Mouse (Mus musculus) neural tube, embryonic 12.5 days (tissue): Measurements from ENCODE around the gene Prr5l. TPM values are rescaled to one million over a fixed set of nuclear protein-coding genes. Genes with fewer than 3 reads are reported as not detected.

Experiments
- ATAC-seq: fragments of 200-750 bp; cut with Nextera tagmentation; 2 replicates; pipeline ENCODE4 v1.8.0; 2017; ENCODE audit warnings: low read depth, mild to moderate bottlenecking, moderate TSS enrichment, moderate library complexity; ENCODE audit not compliant: low FRiP score
- H3K27ac ChIP-seq: fragments of 300-500 bp; sonication (generic); 2 replicates; pipeline ENCODE4 v1.5.1; 2016
- H3K27me3 ChIP-seq: fragments of 300-500 bp; sonication (generic); replicated peaks from 2 replicates; pipeline ENCODE4 v1.6.1; 2016; ENCODE audit warnings: mild to moderate bottlenecking
- H3K36me3 ChIP-seq: fragments of 300-500 bp; sonication (generic); 2 replicates; pipeline ENCODE4 v1.6.1; 2016; ENCODE audit warnings: mild to moderate bottlenecking
- H3K4me1 ChIP-seq: fragments of 300-500 bp; sonication (generic); 2 replicates; pipeline ENCODE4 v1.6.1; 2016
- H3K4me2 ChIP-seq: fragments of 300-500 bp; sonication (generic); replicated peaks from 2 replicates; pipeline ENCODE4 v1.6.1; 2016; ENCODE audit warnings: mild to moderate bottlenecking
- H3K4me3 ChIP-seq: fragments of 300-500 bp; sonication (generic); 2 replicates; pipeline ENCODE4 v1.5.1; 2016
- H3K9ac ChIP-seq: fragments of 300-500 bp; sonication (generic); 2 replicates; pipeline ENCODE4 v1.6.1; 2016; ENCODE audit warnings: mild to moderate bottlenecking
- H3K9me3 ChIP-seq: fragments of 300-500 bp; sonication (generic); 2 replicates; pipeline ENCODE4 v1.6.1; 2016; ENCODE audit warnings: mild to moderate bottlenecking
- WGBS: fragments of 180-500 bp; shearing (Covaris S2); methylation state at CpG from one replicate; pipeline ENCODE4 v1.1.7; 2016; 5-methylcytosine and 5-hydroxymethylcytosine counted together
- polyA plus RNA-seq: library from polyadenylated mRNA; unstranded; fragments of >200 nt; fragmentation: Nextera tagmentation; extraction: Ambion mirVana; gene quantifications from 2 replicates; pipeline ENCODE4 v1.2.1, GENCODE M21; 2016

Gene Prr5l
- polyA plus RNA-seq, 1 experiment from 2014 or later = 9.4 TPM

GRCm38 (mm10) chr2:101827626-101828025, 55.2 kb downstream of the Prr5l start:
- WGBS = 46% methylated on average over 5 of the region's 5 CpGs
- Histone ChIP-seq H3K9ac (no peak overlapping the region), H3K9me3 (no peaks in the 10 kb centered on the region), H3K27me3 (no peaks in the 10 kb centered on the region), H3K4me3 (no peak overlapping the region), H3K4me2 (no peak overlapping the region), H3K36me3 (no peaks in the 10 kb centered on the region), H3K4me1 (no peaks in the 10 kb centered on the region), H3K27ac (no peak overlapping the region)
- no peak for ATAC-seq

DNA sequence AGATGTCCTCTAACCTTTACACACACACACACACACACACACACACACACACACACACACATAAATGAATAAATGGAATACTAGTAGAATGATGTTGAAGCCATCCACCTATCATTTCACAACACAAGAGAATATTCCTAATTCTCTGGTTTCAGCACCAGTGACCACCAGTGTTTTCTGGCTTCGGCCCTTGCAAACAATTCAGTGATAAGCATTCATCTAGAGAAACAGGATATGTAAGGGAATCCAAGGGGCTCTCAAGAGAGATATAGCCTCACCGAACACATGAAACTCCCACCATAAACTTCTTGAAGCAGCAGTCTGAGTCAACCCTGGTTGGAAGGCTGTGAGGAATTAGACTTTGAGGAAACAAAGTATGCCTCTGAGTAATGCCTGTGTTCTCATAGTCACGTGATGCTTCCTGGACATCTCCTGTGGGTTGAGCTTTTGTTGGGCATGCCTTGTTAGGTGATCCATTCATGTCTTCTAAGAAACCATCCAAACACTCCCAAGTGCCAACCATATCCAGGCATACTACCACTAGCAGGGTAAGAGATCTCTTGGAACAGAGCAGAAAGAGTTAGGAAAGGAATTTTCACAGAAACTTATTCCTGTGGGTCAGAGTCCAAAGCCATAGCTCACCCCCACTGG, 55.8 kb downstream of the Prr5l start:
- Histone ChIP-seq H3K27me3 (no peaks in the 10 kb centered on the region), H3K4me2 (no peak overlapping the region), H3K36me3 (no peaks in the 10 kb centered on the region), H3K4me3 (no peak overlapping the region), H3K9ac (no peak overlapping the region), H3K27ac (no peak overlapping the region), H3K9me3 (no peaks in the 10 kb centered on the region), H3K4me1 (no peaks in the 10 kb centered on the region)
- WGBS = 83% methylated on average over 3 of the region's 3 CpGs
- no peak for ATAC-seq

DNA sequence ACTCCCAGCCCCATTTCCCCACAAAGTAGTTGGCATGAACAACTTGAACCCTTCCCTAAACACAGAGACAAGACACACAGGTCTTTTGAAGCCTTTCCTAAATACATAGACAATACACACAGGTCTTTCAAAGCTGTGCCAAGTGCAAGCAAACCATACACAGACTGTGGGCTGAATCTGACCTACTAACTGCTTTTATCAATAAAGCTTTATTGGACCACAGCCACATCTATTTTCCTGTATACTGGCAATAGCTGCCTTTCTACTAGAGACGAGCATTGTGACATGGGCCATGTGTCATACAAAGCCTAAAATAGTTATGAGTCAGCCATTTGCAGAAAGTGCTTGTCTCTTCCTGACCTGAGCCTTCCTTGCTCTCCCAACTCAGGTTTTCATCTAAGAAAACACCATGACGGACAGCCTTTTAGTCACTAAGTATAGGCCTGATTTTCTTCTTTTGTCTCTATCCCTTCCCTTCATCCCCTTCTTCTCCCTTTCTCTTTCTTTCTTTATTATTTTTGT, 56.6 kb downstream of the Prr5l start:
- H3K27ac ChIP-seq = no peak overlapping the region
- H3K9me3 ChIP-seq = no peaks in the 10 kb centered on the region
- H3K4me1 ChIP-seq = no peaks in the 10 kb centered on the region
- ATAC-seq = no peak
- no peak overlapping the region for H3K9ac ChIP-seq
- no peaks in the 10 kb centered on the region for H3K27me3 ChIP-seq
- WGBS = 86% methylated on average over 2 of the region's 2 CpGs
- no peak overlapping the region for H3K4me2 ChIP-seq
- H3K4me3 ChIP-seq = no peak overlapping the region
- no peaks in the 10 kb centered on the region for H3K36me3 ChIP-seq

- Histone ChIP-seq H3K36me3 (no peaks in the 10 kb centered on the region), H3K4me2 (no peak overlapping the region), H3K9ac (no peak overlapping the region), H3K4me3 (no peak overlapping the region), H3K27me3 (no peaks in the 10 kb centered on the region), H3K27ac (no peak overlapping the region), H3K9me3 (no peaks in the 10 kb centered on the region), H3K4me1 (no peaks in the 10 kb centered on the region)
- 87% methylated on average over 9 of the region's 9 CpGs for whole genome bisulfite sequencing
- ATAC-seq = no peak
Observed at GRCm38 (mm10) chr2:101825226-101826120, 57.4 kb downstream of the Prr5l start.

DNA sequence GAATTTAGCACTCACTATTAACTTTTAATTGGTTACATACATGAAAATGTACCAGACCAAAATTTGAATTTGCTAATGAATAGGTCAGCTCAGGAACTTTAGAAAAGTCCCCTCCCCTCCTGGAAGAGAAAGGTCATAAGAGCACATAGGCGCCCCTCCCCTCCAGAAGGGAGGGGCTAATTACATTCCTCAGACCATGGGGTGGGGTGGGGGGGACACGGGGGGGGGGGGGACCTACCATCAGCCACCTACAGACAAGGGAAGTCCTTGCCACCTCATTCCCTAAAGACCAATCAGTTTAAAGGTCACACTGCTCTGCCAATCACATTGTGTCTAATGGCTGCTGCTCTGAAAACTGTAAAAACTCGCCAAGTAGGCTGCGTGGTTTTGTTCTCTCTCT, 59.0 kb downstream of the Prr5l start:
- H3K36me3 ChIP-seq = no peaks in the 10 kb centered on the region
- no peaks in the 10 kb centered on the region for H3K27me3 ChIP-seq
- H3K4me3 ChIP-seq = no peak overlapping the region
- H3K27ac ChIP-seq = no peak overlapping the region
- 73% methylated on average over 3 of the region's 4 CpGs for WGBS
- H3K9ac ChIP-seq = no peak overlapping the region
- no peak overlapping the region for H3K4me2 ChIP-seq
- ATAC-seq = no peak
- no peaks in the 10 kb centered on the region for H3K9me3 ChIP-seq
- no peaks in the 10 kb centered on the region for H3K4me1 ChIP-seq

DNA sequence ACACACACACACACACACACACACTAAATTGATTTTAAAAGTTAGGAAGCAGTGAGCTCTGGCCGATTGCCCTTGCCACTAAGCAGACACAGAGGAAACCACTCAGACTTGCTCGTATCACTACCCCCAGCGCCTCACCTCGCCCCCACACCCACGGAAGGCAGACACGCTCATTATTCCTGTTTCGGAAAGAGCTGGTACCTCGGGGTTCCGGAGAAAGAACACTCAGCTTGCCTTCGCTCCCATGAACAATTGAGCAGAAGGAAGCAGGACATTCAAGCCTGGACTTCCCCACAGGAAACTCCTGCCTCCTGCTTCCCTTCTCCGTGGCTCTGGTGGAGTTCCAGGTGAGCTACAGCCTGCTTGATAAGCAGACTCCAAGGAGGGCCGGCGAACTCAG, 60.0 kb downstream of the Prr5l start:
- no peak overlapping the region for H3K27ac ChIP-seq

DNA sequence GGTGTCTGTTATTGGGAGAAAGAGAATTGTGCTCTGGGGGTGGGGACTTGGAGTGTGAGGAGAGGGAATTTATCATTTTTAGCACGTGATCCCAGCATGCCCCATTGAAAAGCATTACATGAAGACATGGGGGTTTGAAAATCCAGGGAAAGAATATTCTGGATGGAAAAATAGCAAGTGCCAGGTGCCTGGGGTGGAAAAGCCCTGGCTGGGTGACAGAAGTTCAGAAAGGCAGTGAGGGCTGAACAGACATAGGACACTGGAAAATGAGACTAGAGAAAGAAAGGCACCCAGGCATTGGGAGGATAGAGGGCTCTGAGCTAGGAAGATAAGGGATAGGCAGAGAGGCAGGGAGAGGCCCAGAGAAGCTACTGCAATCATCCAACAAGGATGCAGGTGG, 62.0 kb downstream of the Prr5l start:
- Histone ChIP-seq H3K9ac (no peak overlapping the region), H3K9me3 (no peaks in the 10 kb centered on the region), H3K4me1 (no peaks in the 10 kb centered on the region), H3K4me3 (no peak overlapping the region), H3K4me2 (no peak overlapping the region), H3K36me3 (no peaks in the 10 kb centered on the region), H3K27ac (no peak overlapping the region), H3K27me3 (no peaks in the 10 kb centered on the region)
- no peak for ATAC-seq
- 58% methylated on average over 1 of the region's 1 CpGs for WGBS

More for the DNA sequence above, 60.0 kb downstream of the Prr5l start:
- Histone ChIP-seq H3K4me3 (no peak overlapping the region), H3K9me3 (no peaks in the 10 kb centered on the region), H3K9ac (no peak overlapping the region), H3K27me3 (no peaks in the 10 kb centered on the region), H3K4me1 (no peaks in the 10 kb centered on the region), H3K36me3 (no peaks in the 10 kb centered on the region), H3K4me2 (no peak overlapping the region)
- WGBS = 82% methylated on average over 13 of the region's 13 CpGs
- no peak for ATAC-seq

DNA sequence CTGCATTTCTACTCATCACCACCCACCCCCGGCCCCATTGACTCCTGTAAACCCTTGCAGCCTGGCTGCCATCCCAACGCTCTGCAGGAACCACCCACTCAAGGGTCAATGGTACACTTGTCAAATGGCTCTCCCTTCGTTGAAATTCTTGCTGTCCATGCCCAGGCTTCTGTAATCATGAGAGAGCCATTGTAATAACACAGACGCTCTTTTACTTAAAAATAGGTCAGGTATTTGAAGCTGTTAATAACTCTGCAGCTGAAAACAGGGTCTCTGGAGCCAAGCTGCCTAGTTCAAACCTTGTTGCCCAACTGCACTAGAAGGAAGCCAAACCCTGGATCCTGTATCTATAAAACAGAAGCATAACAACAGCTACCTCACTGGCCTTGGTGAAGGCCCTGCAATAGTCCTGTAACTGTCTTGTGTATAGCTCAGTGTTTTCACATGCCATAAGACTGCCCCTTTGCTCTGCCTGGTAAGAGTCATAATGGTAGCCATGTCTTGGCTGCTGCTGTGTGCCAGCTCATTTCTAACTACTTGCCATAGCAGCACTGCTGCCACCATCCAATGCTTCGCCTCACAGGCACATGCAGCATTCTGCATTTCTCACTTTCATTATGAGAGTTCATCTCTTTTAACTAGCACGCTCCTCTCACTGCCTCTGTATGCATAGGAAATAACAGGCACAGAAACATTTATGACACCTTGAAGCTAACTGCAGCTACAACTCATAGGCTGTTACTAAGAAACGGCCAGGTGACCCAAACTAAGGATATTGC, 63.7 kb downstream of the Prr5l start:
- Histone ChIP-seq H3K9ac (no peak overlapping the region), H3K27me3 (no peaks in the 10 kb centered on the region), H3K9me3 (no peaks in the 10 kb centered on the region), H3K4me1 (no peaks in the 10 kb centered on the region), H3K27ac (no peak overlapping the region), H3K36me3 (no peaks in the 10 kb centered on the region), H3K4me3 (no peak overlapping the region), H3K4me2 (no peak overlapping the region)
- WGBS = 80% methylated on average over 7 of the region's 7 CpGs
- ATAC-seq = no peak

GRCm38 (mm10) chr2:101816646-101817308, 66.0 kb downstream of the Prr5l start:
- Histone ChIP-seq H3K4me3 (no peak overlapping the region), H3K9ac (no peak overlapping the region), H3K4me2 (no peak overlapping the region), H3K27ac (no peak overlapping the region), H3K9me3 (no peaks in the 10 kb centered on the region), H3K36me3 (no peaks in the 10 kb centered on the region), H3K27me3 (no peaks in the 10 kb centered on the region), H3K4me1 (no peaks in the 10 kb centered on the region)
- no peak for ATAC-seq
- 78% methylated on average over 3 of the region's 3 CpGs for WGBS

- Histone ChIP-seq H3K27ac (no peak overlapping the region), H3K27me3 (no peaks in the 10 kb centered on the region), H3K9ac (no peak overlapping the region), H3K4me1 (no peaks in the 10 kb centered on the region), H3K36me3 (no peaks in the 10 kb centered on the region), H3K4me3 (no peak overlapping the region), H3K9me3 (no peaks in the 10 kb centered on the region), H3K4me2 (no peak overlapping the region)
- 36% methylated on average over 5 of the region's 5 CpGs for WGBS
- ATAC-seq = no peak
Observed at GRCm38 (mm10) chr2:101815250-101815934, 67.4 kb downstream of the Prr5l start.

DNA sequence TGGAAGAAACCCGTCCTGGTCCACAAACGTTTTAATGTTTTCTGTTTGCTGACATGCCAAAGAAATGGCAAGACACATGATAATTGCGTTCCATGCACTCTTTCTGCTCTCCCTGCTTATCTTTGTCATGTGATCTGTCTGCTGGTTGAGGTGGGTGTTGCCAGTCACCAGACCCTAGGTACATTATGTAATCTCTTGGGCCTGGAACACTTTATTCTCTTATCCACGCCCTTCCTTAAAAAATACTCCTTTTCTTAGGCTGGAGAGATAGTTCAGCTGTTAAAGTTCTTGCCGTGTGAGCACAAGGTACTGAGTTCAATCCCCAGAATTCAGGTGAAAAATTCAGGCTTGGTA, 68.6 kb downstream of the Prr5l start:
- no peak overlapping the region for H3K4me2 ChIP-seq
- no peaks in the 10 kb centered on the region for H3K36me3 ChIP-seq
- no peaks in the 10 kb centered on the region for H3K27me3 ChIP-seq
- H3K9me3 ChIP-seq = no peaks in the 10 kb centered on the region
- no peaks in the 10 kb centered on the region for H3K4me1 ChIP-seq
- no peak for ATAC-seq
- 83% methylated on average over 5 of the region's 5 CpGs for WGBS
- no peak overlapping the region for H3K4me3 ChIP-seq
- H3K27ac ChIP-seq = no peak overlapping the region
- no peak overlapping the region for H3K9ac ChIP-seq
